Mouse (Mus musculus) bone marrow, adult 2 months (tissue): ENCODE measurements around the gene Ndufb7.
"Not testable (repeated sequence)": the region's sequence is repeated elsewhere in the genome, so short reads cannot be mapped to it uniquely, and the experiment has no call there.

Experiments used
- CTCF ChIP-seq: fragments of 200-500 bp; IDR thresholded peaks from 2 replicates; pipeline ENCODE4 v1.5.1; 2011; ENCODE audit warnings: low read length, control low read depth; ENCODE audit not compliant: control insufficient read depth, insufficient read depth
- POLR2A ChIP-seq: fragments of 200-500 bp; IDR thresholded peaks from 2 replicates; pipeline ENCODE4 v1.6.1; 2011; ENCODE audit warnings: low read depth, mild to moderate bottlenecking, control low read depth, low read length, borderline replicate concordance; ENCODE audit not compliant: control insufficient read depth

DNA sequence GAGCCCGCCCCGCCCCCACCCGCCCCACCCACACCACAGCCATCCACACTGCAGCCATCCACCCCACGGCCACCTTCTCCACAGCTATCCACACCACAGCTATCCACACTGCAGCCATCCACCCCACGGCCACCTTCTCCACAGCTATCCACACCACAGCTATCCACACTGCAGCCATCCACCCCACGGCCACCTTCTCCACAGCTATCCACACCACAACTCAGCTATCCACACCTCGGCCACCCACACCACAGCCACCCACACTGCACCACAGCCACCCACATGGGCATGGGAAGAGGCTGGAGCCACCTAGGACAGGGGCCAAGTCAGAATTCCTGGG is 4.5 kb downstream of the Ndufb7 start:
- TF ChIP-seq POLR2A, result 0 out of 2 replicates have a peak, but pooled peaks have one; percentile 16
- not testable (repeated sequence) for TF ChIP-seq CTCF
